Mouse (Mus musculus) CH12.LX (cell line): ENCODE data around the gene Slc38a7. TPM values are rescaled to one million over a fixed set of nuclear protein-coding genes. Genes with fewer than 3 reads are reported as not detected.
A peak's percentile ranks its signal among the peaks of the same experiment; 100 is the strongest.

ENCODE experiments used
- DNase-seq: peaks from one replicate; pipeline ENCODE4 v3.0.0-alpha.2; 2013; ENCODE audit errors: extremely low read depth
- H3K27ac ChIP-seq: 2 replicates; pipeline ENCODE4 v1.5.1; 2012; ENCODE audit warnings: low read depth, mild to moderate bottlenecking, control low read depth, moderate library complexity; ENCODE audit not compliant: insufficient read depth
- H3K27me3 ChIP-seq: replicated peaks from 2 replicates; pipeline ENCODE3; 2012; ENCODE audit warnings: inconsistent platforms
- H3K36me3 ChIP-seq, 2 experiments: replicated peaks in 1 of 2; 2 replicates each; pipeline versions ENCODE3 to v1.6.1; 2012; ENCODE audit warnings: inconsistent platforms in 1 of 2, low read length in 1 of 2, mild to moderate bottlenecking in 1 of 2, mixed read lengths in 1 of 2, moderate library complexity in 1 of 2; ENCODE audit not compliant: control insufficient read depth in 1 of 2, insufficient read depth in 1 of 2
- H3K4me1 ChIP-seq, 2 experiments: 2 replicates each; pipeline ENCODE4 v1.6.1; 2012; ENCODE audit warnings: inconsistent platforms in 1 of 2, moderate library complexity in 1 of 2; ENCODE audit not compliant: insufficient read depth in 2 of 2, control insufficient read depth in 1 of 2
- H3K4me2 ChIP-seq: 2 replicates; pipeline ENCODE4 v1.6.1; 2012; ENCODE audit warnings: low read depth, mild to moderate bottlenecking, control low read depth; ENCODE audit not compliant: poor library complexity, insufficient read depth, severe bottlenecking
- H3K4me3 ChIP-seq, 3 experiments: fragments of 150-350 bp in 1 of 3; sonication (generic) in 1 of 3; replicated peaks in 1 of 3; 2 replicates each; pipeline versions ENCODE3 to v1.5.1; 2011 to 2012; ENCODE audit warnings: low read depth in 2 of 3, low read length in 2 of 3, mild to moderate bottlenecking in 2 of 3, moderate library complexity in 2 of 3, control low read depth in 1 of 3, improper control_type of control experiment in 1 of 3, inconsistent platforms in 1 of 3, mixed read lengths in 1 of 3; ENCODE audit not compliant: poor library complexity in 1 of 3
- H3K79me2 ChIP-seq: replicated peaks from 2 replicates; pipeline ENCODE4 v1.6.1; 2012; ENCODE audit warnings: mild to moderate bottlenecking, moderate library complexity; ENCODE audit not compliant: control insufficient read depth, poor library complexity, insufficient read depth, severe bottlenecking; ENCODE audit errors: extremely low read depth
- H3K9ac ChIP-seq: 2 replicates; pipeline ENCODE4 v1.6.1; 2012; ENCODE audit warnings: low read depth, mild to moderate bottlenecking, control low read depth, moderate library complexity; ENCODE audit not compliant: insufficient read depth
- H3K9me3 ChIP-seq: replicated peaks from 2 replicates; pipeline ENCODE3; 2012; ENCODE audit warnings: low read length, inconsistent platforms, mixed read lengths
- BHLHE40 ChIP-seq: IDR thresholded peaks from 2 replicates; pipeline ENCODE4 v1.6.1; 2011; ENCODE audit warnings: mild to moderate bottlenecking, low read depth, low read length, improper control_type of control experiment
- CTCF ChIP-seq, 2 experiments: IDR thresholded peaks in 1 of 2; conservative IDR thresholded peaks in 1 of 2; 2 replicates each; pipeline ENCODE4 v1.5.1; 2011 to 2012; ENCODE audit warnings: low read depth in 2 of 2, low read length in 2 of 2, improper control_type of control experiment in 1 of 2, inconsistent platforms in 1 of 2, mild to moderate bottlenecking in 1 of 2, moderate library complexity in 1 of 2
- E2F4 ChIP-seq: IDR thresholded peaks from 2 replicates; pipeline ENCODE4 v1.6.1; 2011; ENCODE audit warnings: low read depth, low read length, improper control_type of control experiment; ENCODE audit not compliant: insufficient replicate concordance
- ELF1 ChIP-seq: IDR thresholded peaks from 2 replicates; pipeline ENCODE4 v1.6.1; 2014; ENCODE audit warnings: low read depth, mild to moderate bottlenecking, inconsistent platforms, low read length, improper control_type of control experiment
- EP300 ChIP-seq: IDR thresholded peaks from 2 replicates; pipeline ENCODE4 v1.6.1; 2011; ENCODE audit warnings: low read length, improper control_type of control experiment
- ETS1 ChIP-seq: conservative IDR thresholded peaks from 2 replicates; pipeline ENCODE4 v1.6.1; 2012; ENCODE audit warnings: low read depth, mild to moderate bottlenecking, inconsistent platforms, low read length, improper control_type of control experiment, moderate library complexity
- GABPA ChIP-seq: IDR thresholded peaks from 2 replicates; pipeline ENCODE4 v1.6.1; 2012; ENCODE audit warnings: low read depth, low read length, improper control_type of control experiment, inconsistent platforms; ENCODE audit not compliant: insufficient replicate concordance
- HCFC1 ChIP-seq: IDR thresholded peaks from 2 replicates; pipeline ENCODE4 v1.6.1; 2012; ENCODE audit warnings: low read depth, mild to moderate bottlenecking, inconsistent platforms, low read length, improper control_type of control experiment
- IRF4 ChIP-seq: IDR thresholded peaks from 2 replicates; pipeline ENCODE4 v1.6.1; 2014; ENCODE audit warnings: low read depth, mild to moderate bottlenecking, inconsistent platforms, low read length, improper control_type of control experiment
- JUN ChIP-seq: IDR thresholded peaks from 2 replicates; pipeline ENCODE4 v1.6.1; 2011; ENCODE audit warnings: low read depth, mild to moderate bottlenecking, low read length, improper control_type of control experiment, moderate library complexity; ENCODE audit not compliant: insufficient read depth
- JUND ChIP-seq: conservative IDR thresholded peaks from 2 replicates; pipeline ENCODE4 v1.6.1; 2011; ENCODE audit warnings: low read depth, low read length, improper control_type of control experiment
- KAT2A ChIP-seq: IDR thresholded peaks from 2 replicates; pipeline ENCODE4 v1.6.1; 2012; ENCODE audit warnings: low read length, improper control_type of control experiment, inconsistent platforms; ENCODE audit not compliant: insufficient replicate concordance
- MAFK ChIP-seq: IDR thresholded peaks from 2 replicates; pipeline ENCODE4 v1.6.1; 2011; ENCODE audit warnings: low read length, improper control_type of control experiment; ENCODE audit not compliant: insufficient replicate concordance
- MAX ChIP-seq: IDR thresholded peaks from 2 replicates; pipeline ENCODE4 v1.6.1; 2011; ENCODE audit warnings: low read length, improper control_type of control experiment
- MAZ ChIP-seq: IDR thresholded peaks from 2 replicates; pipeline ENCODE4 v1.6.1; 2012; ENCODE audit warnings: low read depth, mild to moderate bottlenecking, inconsistent platforms, low read length, improper control_type of control experiment, moderate library complexity
- MEF2A ChIP-seq: IDR thresholded peaks from 2 replicates; pipeline ENCODE4 v1.6.1; 2014; ENCODE audit warnings: low read depth, mild to moderate bottlenecking, inconsistent platforms, low read length, improper control_type of control experiment, borderline replicate concordance
- MYC ChIP-seq: IDR thresholded peaks from 2 replicates; pipeline ENCODE4 v1.6.1; 2011; ENCODE audit warnings: low read depth, mild to moderate bottlenecking, improper control_type of control experiment, low read length
- NELFE ChIP-seq: IDR thresholded peaks from 2 replicates; pipeline ENCODE4 v1.6.1; 2011; ENCODE audit warnings: low read depth, low read length, improper control_type of control experiment
- NRF1 ChIP-seq: IDR thresholded peaks from 2 replicates; pipeline ENCODE4 v1.6.1; 2014; ENCODE audit warnings: low read depth, mild to moderate bottlenecking, inconsistent platforms, low read length, improper control_type of control experiment, moderate library complexity
- PAX5 ChIP-seq: IDR thresholded peaks from 2 replicates; pipeline ENCODE4 v1.6.1; 2012; ENCODE audit warnings: low read length, inconsistent platforms, mixed read lengths
- POLR2A ChIP-seq: IDR thresholded peaks from 2 replicates; pipeline ENCODE4 v1.6.1; 2011; ENCODE audit warnings: low read depth, mild to moderate bottlenecking, improper control_type of control experiment, low read length
- POLR2AphosphoS2 ChIP-seq: IDR thresholded peaks from 2 replicates; pipeline ENCODE4 v1.6.1; 2011; ENCODE audit warnings: low read depth, low read length, improper control_type of control experiment
- RAD21 ChIP-seq: IDR thresholded peaks from 2 replicates; pipeline ENCODE4 v1.6.1; 2011; ENCODE audit warnings: low read depth, mild to moderate bottlenecking, low read length, improper control_type of control experiment, moderate library complexity
- RCOR1 ChIP-seq: conservative IDR thresholded peaks from 2 replicates; pipeline ENCODE4 v1.6.1; 2012; ENCODE audit warnings: low read depth, mild to moderate bottlenecking, inconsistent platforms, low read length, improper control_type of control experiment
- SIN3A ChIP-seq: IDR thresholded peaks from 2 replicates; pipeline ENCODE4 v1.6.1; 2012; ENCODE audit warnings: low read length, improper control_type of control experiment, inconsistent platforms
- SMC3 ChIP-seq: IDR thresholded peaks from 2 replicates; pipeline ENCODE4 v1.6.1; 2011; ENCODE audit warnings: low read depth, low read length, improper control_type of control experiment
- TBP ChIP-seq: conservative IDR thresholded peaks from 2 replicates; pipeline ENCODE4 v1.6.1; 2011; ENCODE audit warnings: low read depth, low read length, improper control_type of control experiment
- TCF12 ChIP-seq: IDR thresholded peaks from 2 replicates; pipeline ENCODE4 v1.6.1; 2014; ENCODE audit warnings: low read depth, mild to moderate bottlenecking, inconsistent platforms, low read length, improper control_type of control experiment
- UBTF ChIP-seq: IDR thresholded peaks from 2 replicates; pipeline ENCODE4 v1.6.1; 2012; ENCODE audit warnings: low read depth, mild to moderate bottlenecking, inconsistent platforms, low read length, improper control_type of control experiment, moderate library complexity
- USF1 ChIP-seq: IDR thresholded peaks from 2 replicates; pipeline ENCODE4 v1.6.1; 2014; ENCODE audit warnings: low read depth, mild to moderate bottlenecking, inconsistent platforms, low read length, improper control_type of control experiment
- USF2 ChIP-seq: conservative IDR thresholded peaks from 2 replicates; pipeline ENCODE4 v1.6.1; 2011; ENCODE audit warnings: low read depth, low read length, improper control_type of control experiment
- ZC3H11A ChIP-seq: IDR thresholded peaks from 2 replicates; pipeline ENCODE4 v1.6.1; 2012; ENCODE audit warnings: low read depth, mild to moderate bottlenecking, inconsistent platforms, low read length, improper control_type of control experiment
- ZKSCAN1 ChIP-seq: IDR thresholded peaks from 2 replicates; pipeline ENCODE4 v1.6.1; 2012; ENCODE audit warnings: low read depth, inconsistent platforms, low read length, improper control_type of control experiment, borderline replicate concordance
- ZMIZ1 ChIP-seq: IDR thresholded peaks from 2 replicates; pipeline ENCODE4 v1.6.1; 2012; ENCODE audit warnings: low read depth, mild to moderate bottlenecking, inconsistent platforms, low read length, improper control_type of control experiment
- ZNF384 ChIP-seq: IDR thresholded peaks from 2 replicates; pipeline ENCODE4 v1.6.1; 2012; ENCODE audit warnings: low read depth, low read length, improper control_type of control experiment, inconsistent platforms
- dilution Hi-C: fragments of 300-500 bp; cut with MboI; formaldehyde crosslinking; loops from 2 replicates; pipeline ENCODE4 v1.14.3; 2020; ENCODE audit warnings: low sequenced_read_pairs; ENCODE audit not compliant: extremely low pct_unique_long_range_greater_than_20kb, extremely low pct_ligation_motif_present
- in situ Hi-C: fragments of 300-500 bp; cut with MboI; formaldehyde crosslinking; loops from 3 replicates; pipeline ENCODE4 v1.14.3; 2019; ENCODE audit warnings: low sequenced_read_pairs, low pct_ligation_motif_present, low pct_unique_long_range_greater_than_20kb, mixed read lengths
- polyA plus RNA-seq: library from polyadenylated mRNA; unstranded; fragments of >175 nt; gene quantifications from 2 replicates; pipeline ENCODE4 v1.2.1, GENCODE M21; 2012; ENCODE audit warnings: low read depth; ENCODE audit not compliant: insufficient read length
- total RNA-seq, 2 experiments: library from RNA; depleted of rRNA; stranded (reverse); fragments of 300-350 nt in 1 of 2; fragments of >200 nt in 1 of 2; gene quantifications; 2 replicates each; pipeline ENCODE4 v1.2.3; 2012 to 2014

Gene Slc38a7
- total and polyA plus RNA-seq, 3 experiments: 13.9 to 33.2 (median 31.0) TPM

DNA sequence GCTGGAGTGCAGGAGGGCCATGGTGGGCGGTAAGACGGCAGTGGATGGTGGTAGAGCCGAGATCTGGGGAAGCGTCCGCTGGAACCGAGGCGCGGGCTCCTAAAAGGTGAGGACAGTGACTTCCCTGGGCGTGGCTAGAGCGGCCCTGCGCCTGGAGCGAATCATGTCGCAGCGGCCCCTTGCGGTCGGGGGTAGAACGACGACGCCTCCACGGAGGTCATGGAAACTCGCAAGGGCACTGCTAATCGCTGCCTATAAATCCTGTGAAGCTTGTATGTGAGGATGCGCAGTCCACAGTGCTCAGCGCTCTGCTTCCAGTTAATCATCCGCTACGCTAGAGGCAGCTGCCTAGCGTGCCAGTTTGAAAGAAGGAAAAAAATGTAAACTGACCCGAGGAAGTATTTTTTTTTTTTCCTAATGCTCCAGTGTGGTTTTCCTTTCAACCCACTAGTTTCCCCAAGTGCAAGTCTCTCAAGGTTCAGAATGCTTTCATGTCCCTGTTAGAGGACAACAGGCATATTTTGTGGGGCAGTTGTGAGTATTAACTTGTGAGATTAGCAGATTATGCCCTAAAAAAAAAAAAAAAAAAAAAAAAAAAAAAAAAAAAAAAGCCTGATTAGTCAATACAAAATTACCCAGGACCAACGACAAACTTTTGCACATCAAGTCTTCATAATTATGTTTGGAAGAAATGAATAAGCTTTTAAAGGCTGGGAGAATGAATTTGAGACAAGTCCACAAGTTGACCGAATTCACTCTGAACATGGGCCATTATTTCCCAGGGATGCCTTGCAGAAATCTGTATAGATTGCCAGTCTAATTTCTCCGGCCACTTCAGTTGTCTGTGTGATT, 35.2 kb upstream of the Slc38a7 start, which contains the start of gene Got2:
Gene Got2, minus strand, starts transcription at position 263 of the 852 bp plus-strand sequence.
- H3K4me1 ChIP-seq: peaks cover 2 to 25% of the 10 kb centered on the region in 2 experiments; a peak in 3 of 4 replicates
- in situ Hi-C loops (no loop called here), dilution Hi-C loops (no loop called here)
- peak within 1 kb of the TSS; percentile 91 for H3K9ac ChIP-seq
- H3K9me3 ChIP-seq: peaks cover 2% of the 10 kb centered on the region
- H3K27ac ChIP-seq: peak within 1 kb of the TSS; percentile 91
- H3K79me2 ChIP-seq: peaks cover 43% of the 10 kb centered on the region
- DNase-seq: peak; percentile 95
- H3K36me3 ChIP-seq: peaks cover 0 to 2% of the 10 kb centered on the region in 2 experiments
- peak; percentile 48; the same call in 1 of the 2 replicates for TF ChIP-seq POLR2AphosphoS2
- peak; percentile 96 for TF ChIP-seq ZNF384
- peak; percentile 70 for TF ChIP-seq POLR2A
- peak; percentile 24; the same call in 1 of the 2 replicates for TF ChIP-seq UBTF
- TF ChIP-seq GABPA: peak; percentile 39; the same call in 1 of the 2 replicates
- no peak for TF ChIP-seq JUND
- no peak; the same call in 1 of the 2 replicates for TF ChIP-seq MYC
- TF ChIP-seq IRF4: peak; percentile 53; the same call in 1 of the 2 replicates
- no peak for TF ChIP-seq BHLHE40
- peak; percentile 4 for TF ChIP-seq RAD21
- peak; percentile 38 for TF ChIP-seq NELFE
- no peak for TF ChIP-seq ETS1
- 0 out of 2 replicates have a peak, but pooled peaks have one; percentile 39 for TF ChIP-seq SIN3A
- TF ChIP-seq NRF1: peak; percentile 67
- no peak for TF ChIP-seq USF1
- peak; percentile 89 for TF ChIP-seq TCF12
- no peak for TF ChIP-seq EP300
- TF ChIP-seq MAX: peak; percentile 5; the same call in 1 of the 2 replicates
- no peak for TF ChIP-seq USF2
- TF ChIP-seq CTCF (conservative IDR thresholded peaks at IDR 0.05 in 1 of 2, IDR thresholded peaks at IDR 0.05 in 1 of 2; ENCODE audit: low read depth in 2 of 2, low read length in 2 of 2): peak; percentile 53 to 82
- no peak for TF ChIP-seq PAX5
- no peak for TF ChIP-seq ZC3H11A
- no peak; the same call in 1 of the 2 replicates for TF ChIP-seq MAZ
- TF ChIP-seq SMC3: peak; percentile 15; the same call in 1 of the 2 replicates
- TF ChIP-seq E2F4: no peak
- no peak for TF ChIP-seq JUN
- peak; percentile 59; the same call in 1 of the 2 replicates for TF ChIP-seq TBP
- TF ChIP-seq MAFK: no peak
- TF ChIP-seq KAT2A: no peak
- TF ChIP-seq ZMIZ1: no peak
- TF ChIP-seq HCFC1: peak; percentile 77
- TF ChIP-seq RCOR1: no peak
- no peak for TF ChIP-seq ZKSCAN1
- TF ChIP-seq MEF2A: peak; percentile 50; the same call in 1 of the 2 replicates
- TF ChIP-seq ELF1: peak; percentile 51; the same call in 1 of the 2 replicates
- H3K4me3 ChIP-seq: peak within 1 kb of the TSS; percentile 96 to 100 (median 98)
- H3K27me3 ChIP-seq: no peaks in the 10 kb centered on the region
- H3K4me2 ChIP-seq: peak within 1 kb of the TSS; percentile 99
